Mouse (Mus musculus): Measurements from ENCODE around the gene Rapgef6. TPM values are rescaled to one million over a fixed set of nuclear protein-coding genes. Genes with fewer than 3 reads are reported as not detected.

Gene Rapgef6
- 16.2 and 18.3 TPM in 2 replicates for polyA plus RNA-seq (2015; fragmentation: Nextera tagmentation; extraction: Ambion mirVana)

GRCm38 (mm10) chr11:54522529-54523430 lies at the start of gene Rapgef6:
Rapgef6 (plus strand) TSS chr11:54522847.

Small RNA genes lying within 50 kb of the gene (microRNA-seq; reads per million reads assigned to microRNA genes)
- not detected for gene Gm26116

Other genes with a start within 250 kb of the Rapgef6 start
- gene Acsl6, start 219.0 kb upstream of the Rapgef6 start, polyA plus RNA-seq (2015; fragmentation: Nextera tagmentation; extraction: Ambion mirVana), result 0.13 and 0.24 TPM in 2 replicates
- gene Meikin, start 152.2 kb upstream of the Rapgef6 start, polyA plus RNA-seq (2015; fragmentation: Nextera tagmentation; extraction: Ambion mirVana), result not detected in 2 replicates
- gene Fnip1, start 84.6 kb upstream of the Rapgef6 start, polyA plus RNA-seq (2015; fragmentation: Nextera tagmentation; extraction: Ambion mirVana), result 4.1 and 5.0 TPM in 2 replicates